Mouse (Mus musculus): Measurements from ENCODE around the gene Lypd6b. TPM values are rescaled to one million over a fixed set of nuclear protein-coding genes. Genes with fewer than 3 reads are reported as not detected.

Lypd6b gene
- polyA plus RNA-seq (2015; fragmentation: Nextera tagmentation; extraction: Ambion mirVana), result 12.0 and 12.5 TPM in 2 replicates

DNA sequence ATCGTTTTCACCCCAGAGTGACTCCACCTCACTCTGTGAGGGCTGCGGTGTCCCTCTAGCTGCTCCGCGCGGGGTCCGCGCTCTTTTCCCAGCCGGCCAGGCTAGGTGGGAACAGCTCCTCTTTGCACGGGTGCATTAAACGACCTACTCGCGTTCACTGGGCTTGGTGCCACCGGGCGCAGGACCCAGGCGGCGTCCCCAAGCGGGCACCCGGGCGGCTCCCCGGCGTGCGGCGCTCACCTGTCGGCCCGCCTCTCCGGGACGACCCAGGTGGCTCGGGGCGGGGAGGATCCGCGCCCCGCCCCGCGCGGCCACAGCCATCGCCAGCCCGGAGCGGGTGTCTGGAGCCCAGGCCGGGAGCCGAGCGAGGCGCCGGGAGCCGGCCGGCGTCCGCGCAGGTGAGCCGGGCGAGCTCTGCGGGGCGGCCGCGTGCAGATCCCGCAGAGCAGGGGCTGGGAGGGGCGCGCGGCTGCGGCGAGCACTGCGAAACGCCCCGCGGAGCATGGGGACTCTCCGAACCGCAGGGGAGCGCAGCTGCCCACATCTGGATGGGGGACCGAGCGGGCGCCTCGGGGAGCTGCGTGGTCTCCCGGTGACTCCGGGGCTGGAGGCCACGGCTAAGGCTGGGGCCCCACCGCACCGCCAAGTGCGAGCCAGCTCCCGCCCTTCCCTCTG is at the start of gene Lypd6b:
TSS of gene Lypd6b (plus strand) at position 313 of the 675 bp plus-strand sequence.
- Histone ChIP-seq H3K36me3 (no peaks in the 10 kb centered on the region), H3K4me2 (replicated peaks) (peak within 1 kb of the TSS; percentile 98), H3K27ac (replicated peaks) (no peak within 1 kb of the TSS), H3K4me1 (peaks cover 7% of the 10 kb centered on the region; the same call in 1 of the 2 replicates), H3K9me3 (replicated peaks) (no peaks in the 10 kb centered on the region), H3K27me3 (peaks cover 20% of the 10 kb centered on the region), H3K9ac (peak within 1 kb of the TSS; percentile 29), H3K4me3 (replicated peaks) (peak within 1 kb of the TSS; percentile 58)
- ATAC-seq (ENCODE audit: insufficient number of reproducible peaks, low FRiP score, low TSS enrichment, low read depth), result peak; percentile 59
- under 1% methylated on average over 77 of the region's 79 CpGs for WGBS

DNA sequence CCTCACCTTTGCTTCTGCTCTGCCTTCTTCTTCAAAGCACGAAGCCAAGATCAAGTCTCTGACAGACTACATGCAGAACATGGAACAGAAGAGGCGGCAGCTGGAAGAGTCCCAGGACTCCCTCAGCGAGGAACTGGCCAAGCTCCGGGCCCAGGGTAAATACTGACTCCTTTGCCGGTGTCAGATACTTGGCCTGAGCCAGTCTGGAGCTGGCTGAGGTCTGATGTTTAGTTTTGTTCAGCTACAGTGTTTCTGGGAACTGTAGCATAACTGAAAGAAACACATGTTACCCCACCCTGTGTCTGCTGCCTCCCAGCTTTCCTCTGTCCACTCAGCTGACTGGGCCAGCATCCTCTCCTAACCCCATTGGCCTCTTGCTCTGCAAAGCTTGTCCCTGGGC is 48.4 kb upstream of the Lypd6b start:
- WGBS, result 80% methylated on average over 5 of the region's 5 CpGs
- Histone ChIP-seq H3K9ac (no peak overlapping the region), H3K27ac (replicated peaks) (no peak overlapping the region), H3K9me3 (replicated peaks) (no peaks in the 10 kb centered on the region), H3K4me2 (replicated peaks) (no peak overlapping the region), H3K4me1 (peaks cover 35% of the 10 kb centered on the region), H3K27me3 (no peaks in the 10 kb centered on the region), H3K36me3 (no peaks in the 10 kb centered on the region), H3K4me3 (replicated peaks) (no peak overlapping the region)
- no peak for ATAC-seq (ENCODE audit: insufficient number of reproducible peaks, low FRiP score, low TSS enrichment, low read depth)

DNA sequence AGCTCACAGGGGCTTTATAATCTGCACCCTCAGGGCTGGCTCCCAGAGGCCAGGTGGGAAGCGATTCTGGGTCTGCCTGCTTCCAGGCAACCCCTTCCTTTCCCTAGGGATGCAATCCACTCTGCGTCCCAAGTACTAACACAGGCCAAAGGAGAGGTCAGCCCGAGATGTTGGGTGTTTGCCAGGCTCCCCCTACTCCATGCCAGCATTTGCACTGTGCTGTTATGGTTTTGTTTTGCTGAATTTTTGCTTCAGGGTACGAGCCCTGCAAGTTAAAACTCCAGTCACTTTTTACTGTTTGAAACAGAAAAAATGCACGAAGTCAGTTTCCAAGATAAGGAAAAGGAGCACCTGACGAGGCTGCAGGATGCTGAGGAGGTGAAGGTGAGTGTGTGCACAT is 46.5 kb upstream of the Lypd6b start:
- Histone ChIP-seq H3K4me2 (replicated peaks) (no peak overlapping the region), H3K36me3 (no peaks in the 10 kb centered on the region), H3K4me3 (replicated peaks) (no peak overlapping the region), H3K9ac (no peak overlapping the region), H3K4me1 (peaks cover 49% of the 10 kb centered on the region), H3K27ac (replicated peaks) (no peak overlapping the region), H3K27me3 (no peaks in the 10 kb centered on the region), H3K9me3 (replicated peaks) (no peaks in the 10 kb centered on the region)
- 40% methylated on average over 6 of the region's 6 CpGs for WGBS
- ATAC-seq (ENCODE audit: insufficient number of reproducible peaks, low FRiP score, low TSS enrichment, low read depth), result no peak

DNA sequence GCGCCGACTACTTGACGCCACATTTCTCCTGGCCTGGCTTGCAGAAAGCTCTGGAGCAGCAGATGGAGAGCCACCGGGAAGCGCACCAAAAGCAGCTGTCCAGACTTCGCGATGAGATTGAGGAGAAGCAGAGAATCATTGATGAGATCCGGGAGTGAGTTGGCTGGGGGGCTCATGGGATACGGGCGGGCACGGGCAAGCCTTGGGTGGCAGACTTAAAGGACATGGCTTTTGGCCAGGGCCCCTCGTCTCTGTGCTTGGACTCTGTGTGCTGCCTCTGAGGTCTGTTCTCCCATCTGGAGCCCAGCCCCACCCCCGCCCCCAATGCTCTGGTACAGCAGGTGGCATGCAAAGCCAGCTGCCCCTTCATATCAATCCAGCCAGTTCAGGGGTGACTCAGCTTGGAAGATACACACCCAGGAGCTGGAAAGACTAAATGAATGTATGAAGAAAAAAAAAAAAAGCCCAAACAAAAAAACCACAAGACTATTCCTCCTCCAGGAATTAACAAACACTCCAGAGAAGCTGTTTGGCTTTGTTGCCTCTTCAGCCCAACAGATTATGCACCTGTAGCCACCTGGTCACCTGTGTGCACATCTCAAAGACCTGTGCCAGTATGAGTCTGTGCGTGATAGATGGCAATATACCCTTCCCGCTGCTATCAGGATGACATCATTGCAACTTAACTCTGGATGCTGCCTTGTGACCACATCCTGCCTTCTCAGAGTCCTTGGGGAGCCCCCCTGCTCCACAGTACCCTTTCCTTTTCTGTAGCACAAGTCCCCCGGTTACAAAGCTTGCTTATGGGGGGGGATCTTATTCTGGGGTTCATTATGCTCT is 45.4 kb upstream of the Lypd6b start:
- Histone ChIP-seq H3K36me3 (no peaks in the 10 kb centered on the region), H3K9ac (no peak overlapping the region), H3K27ac (replicated peaks) (no peak overlapping the region), H3K9me3 (replicated peaks) (no peaks in the 10 kb centered on the region), H3K4me2 (replicated peaks) (no peak overlapping the region), H3K4me3 (replicated peaks) (no peak overlapping the region), H3K27me3 (no peaks in the 10 kb centered on the region), H3K4me1 (peaks cover 49% of the 10 kb centered on the region)
- ATAC-seq (ENCODE audit: insufficient number of reproducible peaks, low FRiP score, low TSS enrichment, low read depth), result no peak
- 68% methylated on average over 16 of the region's 16 CpGs for WGBS

DNA sequence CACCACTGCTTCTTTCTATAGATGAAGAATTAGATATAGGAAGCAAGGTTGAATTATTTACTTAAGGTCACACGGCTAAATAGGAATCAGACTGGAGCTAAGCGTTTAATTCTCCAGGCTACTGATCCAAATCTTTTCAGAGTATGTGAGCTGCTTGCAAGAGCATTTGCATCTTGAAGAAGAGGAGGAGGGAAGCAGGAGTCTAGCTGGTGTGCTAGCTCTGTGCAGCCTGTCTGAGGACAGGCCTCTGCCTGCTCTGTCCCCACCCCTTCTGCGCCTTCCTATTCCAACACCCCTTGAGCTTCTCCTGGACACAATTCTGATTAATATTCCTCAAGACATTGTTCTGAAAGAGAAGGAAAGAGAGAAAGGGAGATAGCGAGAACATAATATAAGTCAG is 44.6 kb upstream of the Lypd6b start:
- 56% methylated on average over 4 of the region's 4 CpGs for WGBS
- Histone ChIP-seq H3K9me3 (replicated peaks) (no peaks in the 10 kb centered on the region), H3K27me3 (no peaks in the 10 kb centered on the region), H3K4me2 (replicated peaks) (no peak overlapping the region), H3K4me3 (replicated peaks) (no peak overlapping the region), H3K36me3 (no peaks in the 10 kb centered on the region), H3K4me1 (peaks cover 49% of the 10 kb centered on the region), H3K27ac (replicated peaks) (no peak overlapping the region), H3K9ac (no peak overlapping the region)
- ATAC-seq (ENCODE audit: insufficient number of reproducible peaks, low FRiP score, low TSS enrichment, low read depth), result no peak

DNA sequence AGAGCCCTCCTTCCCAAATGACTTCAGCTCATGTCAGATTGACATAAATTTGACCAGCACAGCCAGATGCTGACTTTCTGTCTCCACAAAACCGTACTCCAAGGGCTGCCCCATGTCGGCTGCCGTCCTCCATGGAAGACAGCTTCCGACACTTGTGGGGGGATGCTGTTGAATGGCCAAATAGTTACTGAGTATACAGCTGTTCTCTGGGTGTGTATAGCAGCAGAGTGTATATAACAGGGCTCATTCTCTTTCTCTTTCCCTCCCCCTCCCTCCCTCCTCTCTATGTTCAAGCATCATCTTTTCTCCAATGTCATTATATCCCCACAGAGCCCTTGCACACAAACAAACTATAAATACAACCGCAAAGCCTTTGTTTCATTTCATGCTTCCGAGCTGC is 43.7 kb upstream of the Lypd6b start:
- no peaks in the 10 kb centered on the region for H3K36me3 ChIP-seq
- peaks cover 52% of the 10 kb centered on the region for H3K4me1 ChIP-seq
- no peak for ATAC-seq (ENCODE audit: insufficient number of reproducible peaks, low FRiP score, low TSS enrichment, low read depth)
- WGBS, result 34% methylated on average over 6 of the region's 6 CpGs
- H3K4me2 ChIP-seq (replicated peaks), result peak overlapping the region; percentile 4; the same call in 1 of the 2 replicates
- no peak overlapping the region for H3K9ac ChIP-seq
- no peaks in the 10 kb centered on the region for H3K27me3 ChIP-seq
- no peaks in the 10 kb centered on the region for H3K9me3 ChIP-seq (replicated peaks)
- peak overlapping the region; percentile 56 for H3K27ac ChIP-seq (replicated peaks)
- H3K4me3 ChIP-seq (replicated peaks), result peak overlapping the region; percentile 11; the same call in 1 of the 2 replicates

DNA sequence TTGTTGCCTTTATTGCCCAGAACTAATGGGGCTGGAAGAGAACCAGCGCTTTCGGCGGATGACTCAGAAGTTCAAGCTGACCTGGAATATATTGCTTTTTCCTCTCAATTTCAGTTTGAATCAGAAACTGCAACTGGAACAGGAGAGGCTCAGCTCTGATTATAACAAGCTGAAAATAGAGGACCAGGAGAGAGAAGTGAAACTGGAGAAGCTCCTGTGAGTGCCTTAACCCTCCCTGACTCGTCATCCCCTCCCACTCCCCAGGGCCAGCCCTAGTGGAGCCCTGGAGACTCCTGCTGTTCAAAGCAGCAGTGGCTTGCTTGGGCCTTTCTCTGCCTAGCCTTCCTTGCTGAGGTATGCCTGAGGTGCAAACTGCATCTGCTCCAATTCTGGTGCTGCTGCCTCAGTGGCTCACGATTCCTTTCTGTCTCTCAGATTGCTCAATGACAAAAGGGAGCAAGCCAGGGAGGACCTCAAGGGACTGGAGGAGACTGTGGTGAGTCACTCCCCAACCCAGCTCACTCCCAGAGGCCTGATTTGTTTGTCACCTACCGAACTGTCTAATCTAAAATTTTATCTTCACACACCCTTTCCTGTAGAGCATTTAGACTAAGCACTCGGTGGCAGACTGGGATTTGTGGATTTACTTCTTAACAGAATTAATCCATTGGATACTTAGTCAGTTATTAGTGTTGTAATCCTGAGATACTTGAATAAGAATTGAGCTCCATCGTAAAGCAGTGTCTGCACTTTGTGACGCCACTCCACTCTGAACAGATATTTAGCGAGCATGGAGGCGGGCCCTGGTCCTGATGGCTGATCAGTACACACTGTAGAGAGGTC is 43.0 kb upstream of the Lypd6b start:
- H3K9ac ChIP-seq, result no peak overlapping the region
- H3K4me3 ChIP-seq (replicated peaks), result peak overlapping the region; percentile 11; the same call in 1 of the 2 replicates
- peak; percentile 71; the same call in 1 of the 2 replicates for ATAC-seq (ENCODE audit: insufficient number of reproducible peaks, low FRiP score, low TSS enrichment, low read depth)
- H3K9me3 ChIP-seq (replicated peaks), result no peaks in the 10 kb centered on the region
- peaks cover 57% of the 10 kb centered on the region for H3K4me1 ChIP-seq
- peak overlapping the region; percentile 4 for H3K4me2 ChIP-seq (replicated peaks)
- H3K36me3 ChIP-seq, result no peaks in the 10 kb centered on the region
- H3K27me3 ChIP-seq, result no peaks in the 10 kb centered on the region
- WGBS, result 45% methylated on average over 11 of the region's 11 CpGs
- H3K27ac ChIP-seq (replicated peaks), result peak overlapping the region; percentile 56

DNA sequence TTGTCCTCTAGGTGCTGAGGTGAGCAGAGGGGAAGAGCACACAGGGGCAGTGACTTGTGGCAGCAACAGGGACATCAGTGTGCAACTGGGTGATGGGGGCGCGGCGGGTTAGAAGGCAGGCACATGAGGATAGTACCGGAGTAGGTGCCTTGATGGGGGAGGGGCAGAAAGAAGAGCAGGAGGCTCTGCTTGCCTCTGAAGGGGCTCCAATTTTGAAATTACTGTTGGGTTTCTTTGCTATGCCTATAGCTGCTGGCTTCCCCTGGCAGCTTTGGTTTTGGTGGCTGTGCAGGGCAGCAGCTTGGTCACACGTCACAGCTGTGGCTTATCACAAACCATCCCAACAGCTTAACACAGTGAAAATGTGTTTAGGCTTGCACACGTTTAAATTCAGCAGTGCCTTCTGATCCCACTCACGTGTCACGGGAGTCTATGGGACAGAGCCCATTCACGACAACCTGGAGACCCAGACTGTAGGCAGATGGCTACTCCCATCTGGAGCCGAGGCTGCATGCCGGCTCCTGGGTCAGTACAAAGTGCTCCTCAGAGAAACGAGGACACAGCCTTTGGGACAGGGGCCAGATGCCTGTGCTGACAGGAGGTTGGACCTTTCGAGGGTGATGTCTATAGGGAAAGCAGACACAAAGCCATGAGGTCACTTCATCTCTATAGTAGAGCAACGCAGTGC is 42.2 kb upstream of the Lypd6b start:
- H3K27me3 ChIP-seq, result no peaks in the 10 kb centered on the region
- H3K9ac ChIP-seq, result no peak overlapping the region
- ATAC-seq (ENCODE audit: insufficient number of reproducible peaks, low FRiP score, low TSS enrichment, low read depth), result no peak
- H3K4me3 ChIP-seq (replicated peaks), result no peak overlapping the region
- H3K36me3 ChIP-seq, result no peaks in the 10 kb centered on the region
- 0 out of 2 replicates have a peak overlapping the region, but pooled peaks have one; percentile 11 for H3K27ac ChIP-seq (replicated peaks)
- H3K4me1 ChIP-seq, result peaks cover 61% of the 10 kb centered on the region
- H3K4me2 ChIP-seq (replicated peaks), result no peak overlapping the region
- WGBS, result 72% methylated on average over 14 of the region's 14 CpGs
- H3K9me3 ChIP-seq (replicated peaks), result no peaks in the 10 kb centered on the region

DNA sequence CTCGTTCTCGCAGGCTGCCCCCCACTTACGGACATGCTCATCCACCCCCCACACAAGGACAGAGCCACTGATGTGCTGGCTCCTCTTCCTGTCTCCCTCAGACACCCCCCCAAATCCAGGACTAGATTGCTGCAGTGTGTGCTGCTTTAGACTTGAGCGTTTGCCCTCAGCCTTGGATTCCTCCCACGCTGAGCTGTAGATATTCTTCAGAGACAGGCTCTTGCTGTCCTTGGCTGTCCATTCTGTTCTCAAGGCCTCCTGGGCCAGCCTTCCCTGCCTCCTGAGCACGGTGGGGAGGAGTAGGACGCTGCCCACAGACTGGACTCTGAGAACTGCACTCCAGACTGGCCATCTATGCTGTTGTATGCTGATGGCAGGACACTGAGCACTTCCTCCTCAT is 40.5 kb upstream of the Lypd6b start:
- WGBS, result 80% methylated on average over 7 of the region's 7 CpGs
- Histone ChIP-seq H3K9me3 (replicated peaks) (no peaks in the 10 kb centered on the region), H3K27me3 (no peaks in the 10 kb centered on the region), H3K27ac (replicated peaks) (no peak overlapping the region), H3K36me3 (no peaks in the 10 kb centered on the region), H3K4me2 (replicated peaks) (no peak overlapping the region), H3K9ac (no peak overlapping the region), H3K4me3 (replicated peaks) (no peak overlapping the region), H3K4me1 (peaks cover 48% of the 10 kb centered on the region)
- no peak for ATAC-seq (ENCODE audit: insufficient number of reproducible peaks, low FRiP score, low TSS enrichment, low read depth)

DNA sequence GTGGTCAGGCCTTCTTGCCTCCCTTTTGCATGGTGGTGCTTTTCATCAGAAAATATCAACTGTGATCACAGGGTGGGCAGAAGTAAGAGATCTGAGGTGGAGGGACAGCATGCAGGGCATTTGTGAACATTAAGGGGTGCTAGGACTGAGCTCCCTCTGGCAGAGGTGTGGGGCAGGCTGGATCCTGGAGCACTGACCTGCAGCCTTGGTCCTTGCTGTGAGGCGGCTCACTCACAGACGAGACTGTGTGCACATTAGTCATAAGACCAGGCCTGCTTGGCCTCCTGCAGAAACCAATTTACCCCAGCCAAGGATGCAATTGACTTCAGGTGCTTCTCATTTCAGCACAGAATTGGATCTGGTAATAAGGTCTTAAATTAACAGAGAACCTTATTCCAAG is 39.8 kb upstream of the Lypd6b start:
- no peak for ATAC-seq (ENCODE audit: insufficient number of reproducible peaks, low FRiP score, low TSS enrichment, low read depth)
- no peak overlapping the region for H3K9ac ChIP-seq
- H3K27ac ChIP-seq (replicated peaks), result no peak overlapping the region
- H3K36me3 ChIP-seq, result no peaks in the 10 kb centered on the region
- WGBS, result 58% methylated on average over 2 of the region's 2 CpGs
- no peaks in the 10 kb centered on the region for H3K9me3 ChIP-seq (replicated peaks)
- no peak overlapping the region for H3K4me3 ChIP-seq (replicated peaks)
- H3K4me2 ChIP-seq (replicated peaks), result no peak overlapping the region
- no peaks in the 10 kb centered on the region for H3K27me3 ChIP-seq
- H3K4me1 ChIP-seq, result peaks cover 40% of the 10 kb centered on the region

Data from embryonic facial prominence, embryonic 15.5 days (tissue).